Mouse (Mus musculus): ENCODE results near the gene Pip5kl1. TPM values are rescaled to one million over a fixed set of nuclear protein-coding genes. Genes with fewer than 3 reads are reported as not detected.
A peak's percentile ranks its signal among the peaks of the same experiment; 100 is the strongest.

Pip5kl1 gene
- 0.53 and 0.94 TPM in 2 replicates for polyA plus RNA-seq (2015; fragmentation: Nextera tagmentation; extraction: Ambion mirVana)

- Histone ChIP-seq H3K4me3 (replicated peaks) (peak within 1 kb of the TSS; percentile 43), H3K27ac (replicated peaks) (no peak within 1 kb of the TSS), H3K27me3 (peaks cover 12% of the 10 kb centered on the region), H3K9me3 (replicated peaks) (no peaks in the 10 kb centered on the region), H3K4me1 (peaks cover 26% of the 10 kb centered on the region), H3K9ac (no peak within 1 kb of the TSS), H3K4me2 (replicated peaks) (peak within 1 kb of the TSS; percentile 95), H3K36me3 (peaks cover 9% of the 10 kb centered on the region; the same call in 1 of the 2 replicates)
- no peak for ATAC-seq (ENCODE audit: insufficient number of reproducible peaks, low FRiP score, low TSS enrichment, low read depth)
- 77% methylated on average over 6 of the region's 6 CpGs for WGBS
Observed at GRCm38 (mm10) chr2:32574497-32574896, at the start of gene Pip5kl1. Gene Pip5kl1, plus strand, starts transcription at chr2:32574797.

DNA sequence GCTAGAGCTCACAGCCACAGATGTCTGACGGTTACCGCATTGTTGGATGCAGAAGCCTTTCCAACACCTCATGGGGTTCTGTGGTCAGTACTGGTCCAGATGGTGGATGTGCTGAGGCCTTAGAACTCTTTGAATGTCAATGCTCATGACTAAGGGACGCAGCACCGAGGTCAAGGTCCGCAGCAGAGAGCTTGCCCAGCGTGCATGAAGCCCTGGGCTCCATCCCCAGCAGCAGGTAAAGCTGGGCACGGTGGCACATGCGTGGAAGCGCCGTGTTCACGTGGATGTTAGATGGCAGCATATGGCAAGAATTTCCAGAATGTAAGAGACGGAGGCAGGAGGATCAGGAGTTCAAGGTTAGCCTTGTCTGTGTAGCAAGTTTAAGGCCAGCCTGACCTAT lies 48.8 kb upstream of the Pip5kl1 start:
- Histone ChIP-seq H3K27me3 (no peaks in the 10 kb centered on the region), H3K36me3 (no peaks in the 10 kb centered on the region), H3K27ac (replicated peaks) (no peak overlapping the region), H3K9me3 (replicated peaks) (no peaks in the 10 kb centered on the region), H3K4me1 (no peaks in the 10 kb centered on the region), H3K4me3 (replicated peaks) (no peak overlapping the region), H3K9ac (no peak overlapping the region), H3K4me2 (replicated peaks) (no peak overlapping the region)
- 85% methylated on average over 12 of the region's 12 CpGs for WGBS
- no peak for ATAC-seq (ENCODE audit: insufficient number of reproducible peaks, low FRiP score, low TSS enrichment, low read depth)

GRCm38 (mm10) chr2:32527468-32527966 lies 47.1 kb upstream of the Pip5kl1 start:
- Histone ChIP-seq H3K4me1 (no peaks in the 10 kb centered on the region), H3K27ac (replicated peaks) (no peak overlapping the region), H3K4me3 (replicated peaks) (no peak overlapping the region), H3K36me3 (no peaks in the 10 kb centered on the region), H3K4me2 (replicated peaks) (no peak overlapping the region), H3K9ac (no peak overlapping the region), H3K27me3 (no peaks in the 10 kb centered on the region), H3K9me3 (replicated peaks) (no peaks in the 10 kb centered on the region)
- no peak; the same call in 1 of the 2 replicates for ATAC-seq (ENCODE audit: insufficient number of reproducible peaks, low FRiP score, low TSS enrichment, low read depth)
- 77% methylated on average over 14 of the region's 14 CpGs for WGBS

- 92% methylated on average over 1 of the region's 1 CpGs for whole genome bisulfite sequencing
- ATAC-seq (ENCODE audit: insufficient number of reproducible peaks, low FRiP score, low TSS enrichment, low read depth) = no peak
- Histone ChIP-seq H3K4me1 (peaks cover 2% of the 10 kb centered on the region; the same call in 1 of the 2 replicates), H3K4me3 (replicated peaks) (no peak overlapping the region), H3K27me3 (no peaks in the 10 kb centered on the region), H3K9me3 (replicated peaks) (no peaks in the 10 kb centered on the region), H3K27ac (replicated peaks) (no peak overlapping the region), H3K36me3 (no peaks in the 10 kb centered on the region), H3K9ac (no peak overlapping the region), H3K4me2 (replicated peaks) (no peak overlapping the region)
Observed at GRCm38 (mm10) chr2:32528326-32528725, 46.3 kb upstream of the Pip5kl1 start.

DNA sequence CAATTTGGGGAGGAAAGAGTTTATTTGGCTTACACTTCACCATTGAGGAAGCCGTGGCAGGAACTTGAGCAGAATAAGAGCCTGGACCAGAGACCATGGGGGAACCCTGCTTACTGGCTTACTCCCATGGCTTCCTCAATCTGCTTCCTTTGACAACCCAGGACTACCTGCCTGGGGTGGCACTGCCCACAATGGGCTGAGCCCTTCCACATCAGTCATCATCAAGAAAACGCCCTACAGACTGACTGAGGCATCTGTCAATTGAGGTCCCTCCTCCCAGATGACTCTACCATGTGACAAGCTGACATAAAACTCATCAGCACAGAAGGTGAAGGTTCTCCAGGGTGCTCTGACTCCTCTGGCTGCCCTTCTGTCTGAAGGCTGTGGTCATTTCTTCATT lies 44.1 kb upstream of the Pip5kl1 start:
- Histone ChIP-seq H3K9me3 (replicated peaks) (no peaks in the 10 kb centered on the region), H3K36me3 (no peaks in the 10 kb centered on the region), H3K4me3 (replicated peaks) (no peak overlapping the region), H3K9ac (no peak overlapping the region), H3K27me3 (no peaks in the 10 kb centered on the region), H3K4me2 (replicated peaks) (no peak overlapping the region), H3K27ac (replicated peaks) (no peak overlapping the region), H3K4me1 (peaks cover 15% of the 10 kb centered on the region)
- ATAC-seq (ENCODE audit: insufficient number of reproducible peaks, low FRiP score, low TSS enrichment, low read depth) = no peak
- 78% methylated on average over 2 of the region's 2 CpGs for WGBS

DNA sequence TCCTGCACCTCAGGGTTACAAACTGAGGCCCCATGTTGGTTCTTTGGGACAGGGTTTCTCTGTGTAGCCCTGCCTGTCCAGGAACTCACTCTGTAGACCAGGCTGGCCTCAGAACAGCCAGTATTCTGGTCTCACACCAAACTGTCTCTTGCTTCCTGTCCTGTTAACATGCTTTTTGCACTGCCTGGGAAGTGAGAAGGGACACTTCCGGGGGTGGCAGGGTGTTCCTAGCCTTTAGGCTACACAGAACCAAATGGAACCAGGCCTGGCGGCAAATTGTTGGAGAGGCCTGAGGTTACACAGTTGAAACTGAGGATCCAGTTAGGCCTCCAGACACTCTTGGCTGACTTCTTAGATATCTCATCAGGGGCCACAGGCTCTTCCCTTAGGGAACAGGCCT lies 41.4 kb upstream of the Pip5kl1 start:
- Histone ChIP-seq H3K4me1 (peaks cover 37% of the 10 kb centered on the region), H3K4me2 (replicated peaks) (no peak overlapping the region), H3K9me3 (replicated peaks) (no peaks in the 10 kb centered on the region), H3K27me3 (no peaks in the 10 kb centered on the region), H3K9ac (no peak overlapping the region), H3K36me3 (no peaks in the 10 kb centered on the region), H3K27ac (replicated peaks) (no peak overlapping the region), H3K4me3 (replicated peaks) (no peak overlapping the region)
- ATAC-seq (ENCODE audit: insufficient number of reproducible peaks, low FRiP score, low TSS enrichment, low read depth) = no peak
- 80% methylated on average over 2 of the region's 2 CpGs for WGBS

GRCm38 (mm10) chr2:32534061-32534732 lies 40.4 kb upstream of the Pip5kl1 start:
- peaks cover 48% of the 10 kb centered on the region for H3K4me1 ChIP-seq
- no peak for ATAC-seq (ENCODE audit: insufficient number of reproducible peaks, low FRiP score, low TSS enrichment, low read depth)
- no peaks in the 10 kb centered on the region for H3K27me3 ChIP-seq

DNA sequence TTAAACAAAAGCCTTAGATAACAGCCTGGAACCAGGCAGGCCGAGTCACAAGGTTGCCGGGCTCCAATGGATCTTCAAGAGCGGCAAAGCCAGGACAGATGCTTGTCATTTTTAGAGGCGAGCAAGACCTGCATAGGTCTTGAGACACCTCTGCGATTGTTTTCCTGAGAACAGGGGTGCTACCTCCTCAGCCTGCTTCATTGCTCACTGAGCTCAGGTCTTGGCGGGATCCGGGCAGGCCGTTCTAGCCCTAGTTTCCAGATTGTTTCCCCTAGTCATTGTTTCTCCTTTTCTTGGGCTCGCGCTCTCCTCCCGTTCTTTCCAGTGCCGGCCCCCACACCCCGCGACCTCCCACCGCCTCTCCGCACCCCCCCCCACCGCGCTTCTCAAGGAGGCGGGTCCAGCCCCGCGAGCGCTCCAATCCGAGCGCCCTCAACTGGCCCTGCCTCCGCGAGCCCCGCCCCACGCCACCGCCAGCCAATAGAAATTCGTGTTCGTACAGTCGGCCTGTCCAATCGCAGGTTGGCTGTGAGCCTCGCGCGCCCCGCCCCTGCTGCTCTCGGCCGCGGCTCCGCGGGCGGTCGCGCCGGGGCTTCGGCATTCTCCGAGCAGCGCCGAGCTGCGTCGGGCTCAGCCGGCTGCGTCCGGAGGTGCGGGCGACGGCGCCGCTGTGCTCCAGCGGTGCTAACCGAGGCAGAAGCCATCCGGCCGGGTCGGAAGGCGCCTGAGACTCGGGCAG lies 39.7 kb upstream of the Pip5kl1 start, which contains the start of gene Fam102a:
TSS of gene Fam102a (plus strand) at position 600 of the 739 bp plus-strand sequence.
- H3K4me2 ChIP-seq (replicated peaks) = peak within 1 kb of the TSS; percentile 74
- peak within 1 kb of the TSS; percentile 62 for H3K9ac ChIP-seq
- ATAC-seq (ENCODE audit: insufficient number of reproducible peaks, low FRiP score, low TSS enrichment, low read depth) = peak; percentile 97
- peak within 1 kb of the TSS; percentile 62 for H3K4me3 ChIP-seq (replicated peaks)
- no peaks in the 10 kb centered on the region for H3K36me3 ChIP-seq
- H3K4me1 ChIP-seq = peaks cover 55% of the 10 kb centered on the region
- no peaks in the 10 kb centered on the region for H3K9me3 ChIP-seq (replicated peaks)
- WGBS = under 1% methylated on average over 67 of the region's 67 CpGs
- H3K27me3 ChIP-seq = no peaks in the 10 kb centered on the region
- peak within 1 kb of the TSS; percentile 95 for H3K27ac ChIP-seq (replicated peaks)

More at GRCm38 (mm10) chr2:32534061-32534732, 40.4 kb upstream of the Pip5kl1 start:
- Histone ChIP-seq H3K4me2 (replicated peaks) (peak overlapping the region; percentile 74), H3K9me3 (replicated peaks) (no peaks in the 10 kb centered on the region), H3K9ac (peak overlapping the region; percentile 35), H3K36me3 (no peaks in the 10 kb centered on the region), H3K27ac (replicated peaks) (peak overlapping the region; percentile 95), H3K4me3 (replicated peaks) (peak overlapping the region; percentile 62)
- WGBS = 9% methylated on average over 13 of the region's 13 CpGs

DNA sequence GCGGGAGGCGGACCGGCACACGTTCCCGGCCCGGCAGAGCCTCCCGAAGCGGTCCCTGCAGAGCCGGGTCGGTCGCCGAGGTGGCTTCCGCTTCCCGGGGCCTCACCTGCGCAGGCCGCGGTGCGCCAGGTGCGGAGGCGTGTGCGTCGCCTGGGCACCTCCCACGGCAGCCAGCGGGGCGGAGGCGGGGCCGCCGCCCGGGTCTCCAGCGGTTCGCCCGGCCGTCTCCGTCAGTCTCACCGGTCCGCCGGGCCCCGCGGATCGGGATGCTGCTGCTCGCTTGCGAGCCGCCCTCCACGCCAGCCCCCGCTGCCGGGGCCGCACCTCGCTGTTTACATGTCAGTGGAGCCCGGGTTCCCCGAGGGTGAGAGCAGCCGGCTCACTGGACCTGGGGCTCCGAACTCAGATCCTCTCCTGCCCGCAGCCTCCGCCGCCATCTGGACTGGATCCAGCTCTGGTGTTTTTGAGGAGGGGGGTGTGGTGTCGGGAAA lies 39.1 kb upstream of the Pip5kl1 start:
- Histone ChIP-seq H3K4me1 (peaks cover 61% of the 10 kb centered on the region), H3K27ac (replicated peaks) (peak overlapping the region; percentile 95), H3K9ac (peak overlapping the region; percentile 62), H3K27me3 (no peaks in the 10 kb centered on the region), H3K9me3 (replicated peaks) (no peaks in the 10 kb centered on the region), H3K4me3 (replicated peaks) (peak overlapping the region; percentile 62), H3K36me3 (no peaks in the 10 kb centered on the region), H3K4me2 (replicated peaks) (peak overlapping the region; percentile 74)
- under 1% methylated on average over 56 of the region's 56 CpGs for WGBS
- peak; percentile 68 for ATAC-seq (ENCODE audit: insufficient number of reproducible peaks, low FRiP score, low TSS enrichment, low read depth)

GRCm38 (mm10) chr2:32536086-32536633 lies 38.4 kb upstream of the Pip5kl1 start:
- Histone ChIP-seq H3K27ac (replicated peaks) (peak overlapping the region; percentile 95), H3K27me3 (no peaks in the 10 kb centered on the region), H3K4me3 (replicated peaks) (peak overlapping the region; percentile 62), H3K9me3 (replicated peaks) (no peaks in the 10 kb centered on the region), H3K36me3 (no peaks in the 10 kb centered on the region), H3K4me1 (peaks cover 66% of the 10 kb centered on the region), H3K9ac (peak overlapping the region; percentile 62), H3K4me2 (replicated peaks) (peak overlapping the region; percentile 74)
- WGBS = under 1% methylated on average over 14 of the region's 14 CpGs
- no peak for ATAC-seq (ENCODE audit: insufficient number of reproducible peaks, low FRiP score, low TSS enrichment, low read depth)

All from embryonic facial prominence, embryonic 15.5 days (tissue).